21 mouse cellular contexts compared by ENCODE assay signal in genomic region chr9:120351474-120351873, GRCm38 (mm10). TPM values are rescaled to one million over a fixed set of nuclear protein-coding genes. Genes with fewer than 3 reads are reported as not detected.
A peak's percentile ranks its signal among the peaks of the same experiment; 100 is the strongest.
DNase-seq lines count a peak whose midpoint lies in the region; ATAC-seq and TF ChIP-seq lines count a peak whose summit lies in the region.
"Had no signal": no experiment of that assay in that cellular context is flagged by ENCODE, and none has a peak within 500 bp of the region (broad histone marks: within the 10 kb centered on the region; RNA-seq: fewer than 3 reads in every experiment).

No protein-coding gene starts in this region.

- H3K27ac ChIP-seq in layer of hippocampus, adult 2 months, result peak overlapping the region; percentile 70; the same call in 1 of the 2 replicates
- H3K27ac ChIP-seq in midbrain, embryonic 11.5 days (ENCODE audit: low read depth, low read length), result no peak overlapping the region
- H3K27ac ChIP-seq in midbrain, embryonic 16.5 days (ENCODE audit: low read length), result no peak overlapping the region
- H3K27ac ChIP-seq in intestine, postnatal 0 days (ENCODE audit: low read depth, low read length), result no peak overlapping the region
- H3K27ac ChIP-seq: embryonic facial prominence, embryonic 15.5 days; forebrain, embryonic 10.5 days; hindbrain, embryonic 12.5 days had no signal

- H3K4me3 ChIP-seq in layer of hippocampus, adult 2 months, result no peak overlapping the region
- H3K4me3 ChIP-seq in midbrain, embryonic 11.5 days (ENCODE audit: low read depth, low read length), result no peak overlapping the region
- no peak overlapping the region for H3K4me3 ChIP-seq in midbrain, embryonic 16.5 days (ENCODE audit: low read depth, low read length)
- H3K4me3 ChIP-seq in intestine, postnatal 0 days (ENCODE audit: low read depth, low read length), result no peak overlapping the region
- H3K4me3 ChIP-seq: embryonic facial prominence, embryonic 15.5 days; erythroblast, embryonic 14.5 days; forebrain, embryonic 10.5 days; heart, embryonic 13.5 days; hindbrain, embryonic 12.5 days had no signal

- no peaks in the 10 kb centered on the region for H3K36me3 ChIP-seq in midbrain, embryonic 11.5 days (ENCODE audit: control insufficient read depth, insufficient read depth, low read length)
- H3K36me3 ChIP-seq in midbrain, embryonic 16.5 days (ENCODE audit: control insufficient read depth, insufficient read depth, low read length), result no peaks in the 10 kb centered on the region
- no peaks in the 10 kb centered on the region for H3K36me3 ChIP-seq in intestine, postnatal 0 days (ENCODE audit: control insufficient read depth, insufficient read depth)
- H3K36me3 ChIP-seq: embryonic facial prominence, embryonic 15.5 days; forebrain, embryonic 10.5 days; heart, embryonic 13.5 days; hindbrain, embryonic 12.5 days had no signal

- peaks cover 4% of the 10 kb centered on the region for H3K4me1 ChIP-seq in midbrain, embryonic 11.5 days (ENCODE audit: control insufficient read depth, insufficient read depth, low read length)
- peaks cover 6% of the 10 kb centered on the region; the same call in 1 of the 2 replicates for H3K4me1 ChIP-seq in midbrain, embryonic 16.5 days (ENCODE audit: control insufficient read depth, insufficient read depth, low read length)
- no peaks in the 10 kb centered on the region; the same call in 1 of the 2 replicates for H3K4me1 ChIP-seq in intestine, postnatal 0 days (replicated peaks; ENCODE audit: control insufficient read depth, insufficient read depth, low read length)
- H3K4me1 ChIP-seq: embryonic facial prominence, embryonic 15.5 days had no signal

- no peak for DNase-seq in layer of hippocampus, adult 2 months (ENCODE audit: low spot score in 2 of 2)
- DNase-seq in layer of hippocampus, adult 18-20 months (ENCODE audit: low spot score in 2 of 2), result no peak
- peak; percentile 14 for DNase-seq in midbrain, embryonic 11.5 days (ENCODE audit: low spot score, missing footprints)
- peak; percentile 36 for DNase-seq in yolk sac, embryonic 10.5 days (ENCODE audit: low spot score)
- DNase-seq in adrenal gland, adult (ENCODE audit: inconsistent age in 2 of 2, low spot score in 1 of 2), result no peak
- DNase-seq: adrenal gland, postnatal 10 days; cerebellum, adult 11 months; cerebellum, adult 8-10 months; cerebellum, postnatal 14 days; embryo, embryonic 11 days; heart, postnatal 36 days had no signal

- H3K27me3 ChIP-seq in midbrain, embryonic 11.5 days (ENCODE audit: control insufficient read depth, insufficient read depth, low read length), result no peaks in the 10 kb centered on the region
- H3K27me3 ChIP-seq in midbrain, embryonic 16.5 days (ENCODE audit: control insufficient read depth, insufficient read depth, low read depth, low read length), result no peaks in the 10 kb centered on the region
- no peaks in the 10 kb centered on the region for H3K27me3 ChIP-seq in intestine, postnatal 0 days (replicated peaks; ENCODE audit: control insufficient read depth, insufficient read depth, low read length)
- H3K27me3 ChIP-seq: embryonic facial prominence, embryonic 15.5 days; heart, embryonic 13.5 days; hindbrain, embryonic 12.5 days had no signal

- H3K9ac ChIP-seq in midbrain, embryonic 11.5 days (ENCODE audit: low read length), result no peak overlapping the region
- H3K9ac ChIP-seq in midbrain, embryonic 16.5 days (ENCODE audit: low read depth, low read length), result no peak overlapping the region
- H3K9ac ChIP-seq in intestine, postnatal 0 days (ENCODE audit: low read depth, low read length), result no peak overlapping the region
- H3K9ac ChIP-seq: embryonic facial prominence, embryonic 15.5 days; heart, embryonic 13.5 days; hindbrain, embryonic 12.5 days had no signal

- no peak for ATAC-seq in midbrain, embryonic 11.5 days (ENCODE audit: low FRiP score)
- ATAC-seq in midbrain, embryonic 16.5 days, result no peak
- ATAC-seq in intestine, postnatal 0 days, result peak; percentile 62; the same call in 1 of the 2 replicates
- ATAC-seq: forebrain, embryonic 14.5 days; hindbrain, embryonic 16.5 days had no signal

- TF ChIP-seq CTCF in layer of hippocampus, adult 2 months (conservative IDR thresholded peaks at IDR 0.05), result no peak
- no peak for TF ChIP-seq CTCF in intestine, postnatal 0 days (IDR thresholded peaks at IDR 0.05; ENCODE audit: low read depth)

- 91% methylated on average over 8 of the region's 8 CpGs for WGBS in midbrain, embryonic 11.5 days
- 85% methylated on average over 8 of the region's 8 CpGs for WGBS in midbrain, embryonic 16.5 days
- WGBS in intestine, postnatal 0 days, result 57% methylated on average over 8 of the region's 8 CpGs

- H3K4me2 ChIP-seq in midbrain, embryonic 11.5 days, result no peak overlapping the region
- no peak overlapping the region for H3K4me2 ChIP-seq in midbrain, embryonic 16.5 days (ENCODE audit: low read length)
- H3K4me2 ChIP-seq in intestine, postnatal 0 days (replicated peaks; ENCODE audit: low read depth), result no peak overlapping the region
- H3K4me2 ChIP-seq: embryonic facial prominence, embryonic 15.5 days; heart, embryonic 13.5 days; hindbrain, embryonic 12.5 days had no signal

- no peaks in the 10 kb centered on the region for H3K9me3 ChIP-seq in midbrain, embryonic 11.5 days (ENCODE audit: control insufficient read depth, low read length)
- no peaks in the 10 kb centered on the region; the same call in 1 of the 2 replicates for H3K9me3 ChIP-seq in midbrain, embryonic 16.5 days (replicated peaks; ENCODE audit: control insufficient read depth, low read length, poor library complexity, severe bottlenecking)
- 0 out of 2 replicates have a peak, but pooled peaks cover 4% of the 10 kb centered on the region for H3K9me3 ChIP-seq in intestine, postnatal 0 days (ENCODE audit: control insufficient read depth)
- H3K9me3 ChIP-seq: embryonic facial prominence, embryonic 15.5 days; heart, embryonic 13.5 days; hindbrain, embryonic 12.5 days had no signal

RNA-seq across cellular contexts. Expression of gene Myrip, which starts 50.2 kb away (rescaled TPM):
- 10 to 100 TPM; 54.7 to 58.7 TPM for total RNA-seq in layer of hippocampus, adult 2 months (2021)
- 10 to 100 TPM; 55.9 to 64.3 TPM for total RNA-seq in layer of hippocampus, adult 18-20 months (2021)
- 0.94 and 1.6 TPM in 2 replicates for polyA plus RNA-seq in midbrain, embryonic 11.5 days (2014; fragmentation: Nextera tagmentation; extraction: Ambion mirVana)
- 6.0 and 6.6 TPM in 2 replicates for polyA plus RNA-seq in midbrain, embryonic 16.5 days (2015; fragmentation: Nextera tagmentation; extraction: Ambion mirVana)
- 0.47 and 0.55 TPM in 2 replicates for polyA plus RNA-seq in intestine, postnatal 0 days (2015; fragmentation: Nextera tagmentation; extraction: Ambion mirVana)
- total RNA-seq: common myeloid progenitor, adult 5-6 weeks had no signal
- polyA plus RNA-seq: erythroblast, embryonic 14.5 days had no signal

Comparison
In these comparisons a context has a peak if more than half of its experiments do, and no peak if none do; other contexts are left out.
1. DNase-seq: peak in midbrain, embryonic 11.5 days (single experiment) and yolk sac, embryonic 10.5 days (single experiment); none in layer of hippocampus, adult 2 months (0 of 2), layer of hippocampus, adult 18-20 months (0 of 2) and adrenal gland, adult (0 of 2).